ENCODE assay signal across 8 mouse cellular contexts in genomic region chr15:6231308-6232103, GRCm38 (mm10).
DNase-seq lines count a peak whose midpoint lies in the region; ATAC-seq and TF ChIP-seq lines count a peak whose summit lies in the region.

No protein-coding gene starts in this region.

- H3K36me3 ChIP-seq in forebrain, embryonic 15.5 days, result no peaks in the 10 kb centered on the region
- no peaks in the 10 kb centered on the region for H3K36me3 ChIP-seq in forebrain, embryonic 10.5 days (replicated peaks)
- no peaks in the 10 kb centered on the region for H3K36me3 ChIP-seq in lung, embryonic 15.5 days
- H3K36me3 ChIP-seq in intestine, embryonic 16.5 days (ENCODE audit: control insufficient read depth, insufficient read depth, low read length), result no peaks in the 10 kb centered on the region

- 58% methylated on average over 12 of the region's 12 CpGs for WGBS in forebrain, embryonic 15.5 days
- WGBS in forebrain, embryonic 10.5 days, result 88% methylated on average over 12 of the region's 12 CpGs
- 43% methylated on average over 12 of the region's 12 CpGs for WGBS in lung, embryonic 15.5 days
- 54% methylated on average over 12 of the region's 12 CpGs for WGBS in intestine, embryonic 16.5 days

- H3K27ac ChIP-seq in forebrain, embryonic 15.5 days (replicated peaks), result no peak overlapping the region
- no peak overlapping the region for H3K27ac ChIP-seq in forebrain, embryonic 10.5 days
- no peak overlapping the region for H3K27ac ChIP-seq in lung, embryonic 15.5 days
- peak overlapping the region; percentile 48 for H3K27ac ChIP-seq in intestine, embryonic 16.5 days (ENCODE audit: low read length)
- no peak overlapping the region for H3K27ac ChIP-seq in left cerebral cortex, adult 2 months

- H3K27me3 ChIP-seq in forebrain, embryonic 15.5 days, result no peaks in the 10 kb centered on the region
- no peaks in the 10 kb centered on the region for H3K27me3 ChIP-seq in forebrain, embryonic 10.5 days (ENCODE audit: poor library complexity, severe bottlenecking)
- H3K27me3 ChIP-seq in lung, embryonic 15.5 days, result no peaks in the 10 kb centered on the region
- H3K27me3 ChIP-seq in intestine, embryonic 16.5 days (replicated peaks; ENCODE audit: control insufficient read depth, insufficient read depth, low read length), result no peaks in the 10 kb centered on the region

- H3K4me1 ChIP-seq in forebrain, embryonic 15.5 days, result no peaks in the 10 kb centered on the region
- no peaks in the 10 kb centered on the region for H3K4me1 ChIP-seq in forebrain, embryonic 10.5 days
- H3K4me1 ChIP-seq in lung, embryonic 15.5 days, result no peaks in the 10 kb centered on the region
- peaks cover 8% of the 10 kb centered on the region for H3K4me1 ChIP-seq in intestine, embryonic 16.5 days (ENCODE audit: control insufficient read depth, insufficient read depth, low read length)

- no peak overlapping the region for H3K9ac ChIP-seq in forebrain, embryonic 15.5 days (replicated peaks)
- no peak overlapping the region for H3K9ac ChIP-seq in lung, embryonic 15.5 days
- no peak overlapping the region for H3K9ac ChIP-seq in intestine, embryonic 16.5 days (ENCODE audit: low read depth, low read length)

- intact Hi-C loops in left cerebral cortex, adult 2 months (cut with DNase I), result no loop called here

- no peak overlapping the region for H3K4me3 ChIP-seq in forebrain, embryonic 15.5 days
- H3K4me3 ChIP-seq in forebrain, embryonic 10.5 days, result no peak overlapping the region
- no peak overlapping the region for H3K4me3 ChIP-seq in lung, embryonic 15.5 days
- no peak overlapping the region for H3K4me3 ChIP-seq in intestine, embryonic 16.5 days (ENCODE audit: low read length)
- H3K4me3 ChIP-seq in left cerebral cortex, adult 2 months, result no peak overlapping the region

- no peak for TF ChIP-seq CTCF in left cerebral cortex, adult 2 months (IDR thresholded peaks at IDR 0.05)

- ATAC-seq in forebrain, embryonic 15.5 days (replicated peaks), result 0 out of 2 replicates have a peak, but pooled peaks have one; percentile 26
- ATAC-seq in lung, embryonic 15.5 days (ENCODE audit: borderline replicate concordance, extremely low read depth, low FRiP score, low TSS enrichment), result peak; percentile 67; the same call in 1 of the 2 replicates
- peak; percentile 56 for ATAC-seq in intestine, embryonic 16.5 days

- no peaks in the 10 kb centered on the region for H3K9me3 ChIP-seq in forebrain, embryonic 15.5 days
- no peaks in the 10 kb centered on the region for H3K9me3 ChIP-seq in forebrain, embryonic 10.5 days
- H3K9me3 ChIP-seq in lung, embryonic 15.5 days, result no peaks in the 10 kb centered on the region
- H3K9me3 ChIP-seq in intestine, embryonic 16.5 days (ENCODE audit: control insufficient read depth, low read length), result no peaks in the 10 kb centered on the region

- DNase-seq in forebrain, embryonic 10.5 days (ENCODE audit: extremely low spot score, low spot score), result no peak
- DNase-seq in lung, postnatal 36 days, result no peak
- peak; percentile 39 for DNase-seq in adrenal gland, postnatal 25 days
- no peak for DNase-seq in left cerebral cortex, adult 2 months (ENCODE audit: extremely low spot score in 1 of 2, low spot score in 2 of 2)
- DNase-seq in ovary, postnatal 14 days (ENCODE audit: low spot score), result no peak

- H3K4me2 ChIP-seq in forebrain, embryonic 15.5 days (replicated peaks), result no peak overlapping the region
- no peak overlapping the region for H3K4me2 ChIP-seq in lung, embryonic 15.5 days
- peak overlapping the region; percentile 6; the same call in 1 of the 2 replicates for H3K4me2 ChIP-seq in intestine, embryonic 16.5 days (ENCODE audit: low read depth, low read length)
